Mouse (Mus musculus) embryonic stem cell, embryonic (primary cell): ENCODE data around the gene Rasgrp2.

Experiments used
- CTCF ChIA-PET, 4 experiments: fragments of 300-600 bp in 2 of 4; fragments of 350-600 bp in 2 of 4; sonication (Branson Sonifier 250); formaldehyde crosslinking; loops; one replicate each; lab custom pipeline; 2022; ENCODE audit warnings: inconsistent platforms in 2 of 4; lab: Charles Lee
- POLR2A ChIA-PET, 4 experiments: fragments of 300-600 bp in 2 of 4; fragments of 350-600 bp in 2 of 4; sonication (Branson Sonifier 250); formaldehyde crosslinking; loops; one replicate each; lab custom pipeline; 2022; ENCODE audit warnings: antibody characterized with exemption in 4 of 4, inconsistent platforms in 1 of 4; lab: Charles Lee

The Rasgrp2 gene

DNA sequence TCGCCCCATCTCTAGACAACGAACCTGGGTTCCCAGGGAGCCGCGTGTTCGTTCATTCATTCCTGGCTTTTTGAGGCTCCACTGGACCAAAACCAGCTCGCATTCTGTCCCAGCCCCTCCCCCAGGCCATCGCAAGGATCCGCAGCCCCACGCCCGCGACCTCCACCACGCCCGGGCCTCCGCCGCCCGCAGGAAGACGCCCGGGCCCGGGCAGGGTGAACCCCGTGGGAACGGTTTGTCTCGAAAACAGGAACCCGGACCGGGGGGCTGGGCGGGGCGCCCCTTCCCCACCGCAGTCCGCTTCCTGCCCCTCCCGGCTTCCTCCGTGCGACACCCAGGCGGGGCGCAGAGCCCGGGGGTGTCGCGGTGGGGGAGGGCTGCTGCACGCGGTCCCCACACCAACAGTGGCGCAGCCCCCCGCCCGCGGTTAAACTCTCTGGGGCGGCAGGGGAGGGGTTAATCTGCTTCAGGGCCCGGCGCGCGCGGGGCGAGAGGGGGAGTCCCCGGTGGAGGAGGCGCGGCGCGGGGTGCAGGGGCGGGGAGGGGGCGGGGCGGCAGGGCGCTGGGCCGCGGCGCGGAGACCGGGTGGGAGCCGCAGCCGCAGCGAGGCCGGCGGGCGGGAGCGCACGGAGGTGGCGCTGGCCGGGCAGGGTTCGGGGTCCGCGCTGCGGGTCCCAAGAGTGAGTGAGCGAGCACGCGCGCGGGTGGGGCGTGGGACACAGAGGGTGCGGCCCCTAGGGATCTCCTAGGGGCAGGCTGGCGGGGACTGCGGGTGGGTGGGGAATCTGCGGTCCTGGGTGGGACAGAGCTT lies at the start of gene Rasgrp2:
Gene Rasgrp2 (plus strand): TSS at position 56 of the 811 bp plus-strand sequence.
- ChIA-PET CTCF (interaction anchor here in 2 of 4 experiments (1.5 to 1.6 kb wide), 2 partner anchors 13 to 52 kb away, joined by 6 read pairs; no protein-coding TSS in a partner anchor), POLR2A (interaction anchor here in 3 of 4 experiments (0.5 to 6.1 kb wide), 17 partner anchors 7 to 558 kb away, joined by 3 to 66 read pairs (median 7); partner anchors contain the start of genes Men1 (in 2 of the 3), Pygm (in 2 of the 3), Sf1 (in 2 of the 3) and Ehd1 (in 1 of the 3))

DNA sequence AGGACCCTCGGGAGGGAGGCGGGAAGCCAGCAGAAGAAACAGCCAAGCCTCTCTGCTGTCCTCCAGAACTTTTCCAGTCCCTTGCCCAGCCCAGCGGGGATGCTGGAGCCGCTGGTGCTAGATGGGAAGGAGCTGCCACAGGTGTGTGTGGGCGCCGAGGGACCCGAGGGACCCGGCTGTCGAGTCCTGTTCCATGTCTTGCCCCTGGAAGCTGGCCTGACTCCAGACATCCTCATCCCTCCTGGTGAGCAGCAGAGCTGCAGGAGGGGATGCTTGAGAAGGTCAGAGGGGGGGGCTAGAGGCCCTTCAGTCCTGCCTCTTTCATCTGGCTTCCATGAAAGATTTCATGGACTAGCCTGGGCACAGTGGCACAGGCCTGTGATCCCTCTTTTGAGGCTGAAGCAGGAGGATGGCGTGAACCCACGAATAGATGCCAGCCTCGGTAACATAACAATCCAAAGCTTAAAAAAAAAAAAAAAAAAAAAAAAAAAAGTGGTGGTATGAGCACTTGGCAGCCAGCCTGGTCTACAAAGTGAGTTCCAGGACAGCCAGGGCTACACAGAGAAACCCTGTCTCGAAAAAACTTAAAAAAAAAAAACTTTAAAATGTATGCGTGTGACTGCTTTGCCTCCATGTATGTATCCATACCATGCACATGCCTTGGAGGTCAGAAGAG lies 47.6 kb upstream of the Rasgrp2 start:
- POLR2A ChIA-PET = interaction anchor here in 3 of 4 experiments (0.7 to 27.3 kb wide), 12 partner anchors 10 to 95 kb away, joined by 3 to 400 read pairs (median 4); partner anchors contain the start of genes Sf1 (in 2 of the 3), Map4k2 (in 1 of the 3) and Men1 (in 1 of the 3)
- CTCF ChIA-PET = interaction anchor here in 2 of 4 experiments (0.6 to 1.4 kb wide), 3 partner anchors 12 to 265 kb away, joined by 3 to 15 read pairs (median 4); no protein-coding TSS in a partner anchor

- ChIA-PET CTCF (interaction anchor here in 1 of 4 experiments (1.4 kb wide), 1 partner anchor 12 kb away, joined by 3 read pairs; no protein-coding TSS in a partner anchor), POLR2A (interaction anchor here in 3 of 4 experiments (0.7 to 27.3 kb wide), 10 partner anchors 9 to 95 kb away, joined by 3 to 400 read pairs (median 4); partner anchors contain the start of genes Sf1 (in 2 of the 3), Map4k2 (in 1 of the 3) and Men1 (in 1 of the 3))
These were observed 47.0 kb upstream of the Rasgrp2 start for GRCm38 (mm10) chr19:6352107-6352505.

- ChIA-PET POLR2A (interaction anchor here in 2 of 4 experiments (0.6 to 27.3 kb wide), 7 partner anchors 7 to 63 kb away, joined by 3 to 400 read pairs (median 7); partner anchors contain the start of genes Map4k2 (in 2 of the 2), Men1 (in 2 of the 2) and Sf1 (in 2 of the 2)), CTCF (interaction anchor here in 2 of 4 experiments (0.9 to 1.4 kb wide), 3 partner anchors 13 to 43 kb away, joined by 3 to 4 read pairs (median 3); partner anchors contain the start of gene Map4k2 (in 1 of the 2))
These were observed 45.1 kb upstream of the Rasgrp2 start for GRCm38 (mm10) chr19:6354030-6354429.

GRCm38 (mm10) chr19:6361291-6361690 lies 37.8 kb upstream of the Rasgrp2 start:
- CTCF ChIA-PET = interaction anchor here in 1 of 4 experiments (0.5 kb wide), 1 partner anchor 276 kb away, joined by 6 read pairs; no protein-coding TSS in a partner anchor
- POLR2A ChIA-PET = interaction anchor here in 1 of 4 experiments (16.9 to 19.7 kb wide), 2 partner anchors 17 to 21 kb away, joined by 400 to 493 read pairs; partner anchors contain the start of genes Map4k2, Men1 and Pygm

GRCm38 (mm10) chr19:6363091-6363410 lies 36.1 kb upstream of the Rasgrp2 start:
- POLR2A ChIA-PET = interaction anchor here (0.6 to 19.7 kb wide), 156 partner anchors 7 to 902 kb away, joined by 3 to 493 read pairs (median 4); partner anchors contain the start of genes Map4k2 (in 4 of the 4), Men1 (in 3 of the 4), Arl2 (in 2 of the 4) and Bad (in 2 of the 4)
- CTCF ChIA-PET = interaction anchor here in 3 of 4 experiments (0.5 to 2.3 kb wide), 21 partner anchors 11 to 992 kb away, joined by 3 to 21 read pairs (median 4); partner anchors contain the start of genes Men1 (in 2 of the 3), Ap5b1 (in 1 of the 3), Arl2 (in 1 of the 3) and Batf2 (in 1 of the 3)

- ChIA-PET CTCF (interaction anchor here in 3 of 4 experiments (0.5 to 2.3 kb wide), 24 partner anchors 10 to 993 kb away, joined by 3 to 21 read pairs (median 4); partner anchors contain the start of genes Men1 (in 2 of the 3), Ap5b1 (in 1 of the 3), Arl2 (in 1 of the 3) and Batf2 (in 1 of the 3)), POLR2A (interaction anchor here (0.6 to 19.7 kb wide), 171 partner anchors 8 to 902 kb away, joined by 3 to 493 read pairs (median 4); partner anchors contain the start of genes Map4k2 (in 4 of the 4), Ehd1 (in 3 of the 4), Men1 (in 3 of the 4) and Arl2 (in 2 of the 4))
These were observed 35.5 kb upstream of the Rasgrp2 start, which contains the start of gene Sf1 for GRCm38 (mm10) chr19:6363411-6364240. TSS of gene Sf1 (plus strand) at chr19:6363690.

- POLR2A ChIA-PET = interaction anchor here (0.6 to 19.7 kb wide), 81 partner anchors 9 to 875 kb away, joined by 3 to 493 read pairs (median 6); partner anchors contain the start of genes Ehd1 (in 3 of the 4), Map4k2 (in 3 of the 4), Men1 (in 3 of the 4) and Cdca5 (in 2 of the 4)
These were observed 34.8 kb upstream of the Rasgrp2 start for GRCm38 (mm10) chr19:6364317-6364725.

DNA sequence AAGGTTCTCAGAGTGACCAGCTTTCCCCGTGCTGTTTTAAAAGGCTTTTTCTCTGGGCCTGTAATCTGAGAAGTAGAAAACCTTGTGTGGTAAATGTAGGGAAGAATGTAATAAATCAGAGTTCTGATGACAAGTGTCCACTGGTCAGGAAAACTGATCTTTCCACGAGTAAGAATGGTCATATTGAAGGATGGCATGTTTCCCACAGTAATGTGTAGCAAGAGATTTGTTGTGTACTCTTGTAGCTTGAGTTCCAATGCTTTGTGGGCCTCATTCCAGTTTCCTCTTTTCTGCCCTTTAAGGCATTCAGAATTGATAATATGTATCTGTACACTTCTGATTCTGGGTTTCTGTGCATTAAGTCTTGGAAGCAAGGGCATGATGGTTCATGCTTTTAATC lies 34.3 kb upstream of the Rasgrp2 start:
- ChIA-PET CTCF (interaction anchor here in 3 of 4 experiments (0.5 to 2.3 kb wide), 4 partner anchors 9 to 547 kb away, joined by 3 to 21 read pairs (median 6); no protein-coding TSS in a partner anchor), POLR2A (interaction anchor here (0.6 to 19.7 kb wide), 50 partner anchors 9 to 615 kb away, joined by 3 to 493 read pairs (median 8); partner anchors contain the start of genes Map4k2 (in 3 of the 4), Men1 (in 3 of the 4), Cdca5 (in 2 of the 4) and Ehd1 (in 2 of the 4))

More at GRCm38 (mm10) chr19:6364317-6364725, 34.8 kb upstream of the Rasgrp2 start:
- CTCF ChIA-PET = interaction anchor here in 3 of 4 experiments (0.5 to 2.3 kb wide), 9 partner anchors 9 to 615 kb away, joined by 3 to 21 read pairs (median 4); partner anchors contain the start of gene Ehd1 (in 1 of the 3)

DNA sequence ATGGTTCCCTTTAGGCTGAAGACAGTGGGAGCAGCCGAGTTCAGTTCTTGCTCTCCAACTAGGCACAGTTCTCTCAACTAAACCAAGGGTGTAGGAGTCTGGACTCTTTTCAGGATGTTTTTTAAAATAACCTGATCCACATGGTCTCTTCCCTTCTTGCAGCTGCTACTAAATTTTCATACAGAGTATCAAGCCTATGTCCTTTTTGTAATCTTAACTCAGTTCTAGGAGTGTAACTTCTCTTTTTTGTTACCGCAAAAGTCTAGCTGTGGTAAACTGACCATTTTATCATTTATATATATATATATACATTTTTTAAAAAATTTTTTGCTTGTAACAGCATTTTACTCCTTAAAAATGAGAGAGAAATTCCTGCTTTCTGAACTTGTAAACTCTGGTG lies 29.0 kb upstream of the Rasgrp2 start:
- ChIA-PET POLR2A (interaction anchor here in 2 of 4 experiments (0.7 to 19.7 kb wide), 6 partner anchors 11 to 117 kb away, joined by 3 to 493 read pairs (median 4); partner anchors contain the start of gene Pygm (in 2 of the 2)), CTCF (no interaction called here)

- POLR2A ChIA-PET = interaction anchor here in 3 of 4 experiments (0.5 to 21.5 kb wide), 7 partner anchors 2 to 849 kb away, joined by 6 to 493 read pairs (median 22); partner anchors contain the start of genes Sf1 (in 2 of the 3) and Pygm (in 1 of the 3)
- CTCF ChIA-PET = interaction anchor here in 1 of 4 experiments (3.5 kb wide), 1 partner anchor 11 kb away, joined by 18 read pairs; the partner anchor contains the start of gene Pygm
These were observed 26.7 kb upstream of the Rasgrp2 start for GRCm38 (mm10) chr19:6372433-6372832.

GRCm38 (mm10) chr19:6373539-6374400 lies 25.4 kb upstream of the Rasgrp2 start:
- ChIA-PET CTCF (interaction anchor here (0.5 to 3.6 kb wide), 19 partner anchors 9 to 340 kb away, joined by 3 to 21 read pairs (median 3); partner anchors contain the start of genes Pygm (in 2 of the 4), Sf1 (in 2 of the 4) and Map4k2 (in 1 of the 4)), POLR2A (interaction anchor here (0.6 to 21.5 kb wide), 19 partner anchors 4 to 597 kb away, joined by 3 to 493 read pairs (median 5); partner anchors contain the start of genes Sf1 (in 4 of the 4), Pygm (in 2 of the 4), Capn1 (in 1 of the 4) and Map4k2 (in 1 of the 4))

DNA sequence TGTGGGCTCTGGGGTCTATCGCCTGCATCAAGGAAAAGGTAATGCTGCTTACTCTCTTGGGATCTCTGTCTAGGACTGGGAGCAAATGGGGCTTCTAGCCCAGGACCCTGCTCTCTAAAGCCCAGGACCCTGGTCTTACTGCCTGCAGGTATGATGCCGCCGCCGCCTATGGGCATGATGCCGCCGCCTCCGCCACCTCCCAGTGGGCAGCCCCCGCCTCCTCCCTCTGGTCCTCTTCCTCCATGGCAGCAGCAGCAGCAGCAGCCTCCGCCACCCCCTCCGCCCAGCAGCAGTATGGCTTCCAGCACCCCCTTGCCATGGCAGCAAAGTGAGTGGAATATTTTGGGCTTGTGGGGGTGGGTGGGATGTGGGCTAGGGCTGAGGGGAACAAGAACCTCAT lies 24.6 kb upstream of the Rasgrp2 start:
- ChIA-PET CTCF (interaction anchor here (0.5 to 3.6 kb wide), 10 partner anchors 9 to 543 kb away, joined by 3 to 21 read pairs (median 4); partner anchors contain the start of genes Pygm (in 1 of the 4) and Sf1 (in 1 of the 4)), POLR2A (interaction anchor here (1.1 to 21.5 kb wide), 12 partner anchors 4 to 359 kb away, joined by 3 to 493 read pairs (median 6); partner anchors contain the start of genes Sf1 (in 3 of the 4), Pygm (in 2 of the 4), Capn1 (in 1 of the 4) and Map4k2 (in 1 of the 4))
